Mouse (Mus musculus): ENCODE data around the gene Tmem91.

Tmem91 gene

DNA sequence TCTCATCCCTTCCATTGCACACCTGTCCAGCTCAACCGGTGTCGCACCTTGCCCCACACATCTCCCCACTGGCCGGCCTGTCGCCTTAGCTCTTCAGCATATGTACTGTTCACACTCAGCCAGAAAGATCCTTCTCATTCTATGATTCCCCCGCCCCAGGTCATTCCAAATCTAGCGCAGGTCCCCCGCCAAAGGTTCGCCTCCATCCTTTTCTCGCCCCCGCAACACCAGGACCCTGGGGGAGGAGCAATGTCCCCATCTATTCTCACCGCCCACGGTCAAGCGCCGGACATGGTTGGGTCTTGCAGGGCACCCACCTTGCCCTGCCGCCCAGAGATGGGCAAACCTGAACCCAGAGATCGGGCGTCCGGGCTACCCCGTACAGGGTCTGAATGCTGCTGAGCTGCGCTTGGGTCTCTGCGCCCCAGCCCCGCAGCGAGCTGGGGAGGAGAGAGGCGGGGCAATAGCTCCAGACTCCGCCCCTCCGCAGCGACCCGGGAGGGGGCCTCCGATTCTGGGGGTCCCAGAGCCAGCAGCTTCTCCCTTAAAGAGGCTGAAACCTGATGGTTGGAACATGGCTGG is at the start of gene Tmem91:
Gene Tmem91, minus strand, starts transcription at position 448 of the 582 bp plus-strand sequence.
- peak in 1 of 2 experiments; percentile 31 for DNase-seq

DNA sequence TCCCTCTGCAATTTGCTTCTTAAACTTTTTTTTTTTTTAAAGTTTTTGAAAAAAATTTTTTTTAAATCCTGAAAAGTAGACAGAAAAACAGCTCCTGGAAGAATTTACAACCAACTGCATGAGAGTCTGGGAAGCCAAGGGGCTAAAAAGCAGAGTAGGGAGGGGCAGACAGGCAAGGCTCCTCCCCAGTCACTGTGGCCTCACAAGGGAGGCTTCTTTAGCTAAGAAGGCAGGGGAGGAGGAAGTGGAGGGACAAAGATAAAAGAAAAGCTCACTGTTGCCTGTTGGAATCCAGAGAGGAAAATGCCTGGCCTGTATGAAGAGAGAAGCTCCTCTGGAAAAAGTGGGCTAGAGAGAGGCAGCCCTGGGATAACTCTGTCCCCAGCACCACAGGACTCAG is 46.8 kb upstream of the Tmem91 start:
- DNase-seq, result peak in 1 of 2 experiments; percentile 12

- no peak for DNase-seq
Measured at GRCm38 (mm10) chr7:25720760-25721159, 45.8 kb upstream of the Tmem91 start.

GRCm38 (mm10) chr7:25719761-25720610 is 45.0 kb upstream of the Tmem91 start:
- peak; percentile 77 to 86 for DNase-seq

- DNase-seq, result peak; percentile 96 to 97
Measured at GRCm38 (mm10) chr7:25718788-25719417, 43.9 kb upstream of the Tmem91 start, which contains the start of gene Ccdc97. Gene Ccdc97 (minus strand): TSS chr7:25719088.

DNA sequence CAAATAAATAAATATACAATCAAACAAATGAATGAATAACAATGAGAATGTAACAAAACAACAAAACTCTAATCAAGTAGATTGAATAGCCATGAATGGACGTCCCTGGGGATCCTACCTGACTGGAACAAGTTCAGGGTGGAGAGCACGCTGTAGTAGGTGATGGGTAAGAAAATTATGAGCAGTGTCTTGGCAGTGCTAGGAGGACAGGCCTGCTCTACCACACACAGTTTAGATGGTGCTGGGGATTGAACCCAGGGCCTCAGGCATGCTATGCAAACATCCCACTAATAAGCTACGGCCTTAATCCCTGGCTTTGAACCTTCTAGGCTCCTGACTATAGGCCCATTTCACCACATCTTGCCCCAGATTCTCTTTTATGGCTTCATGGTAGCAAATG is 42.5 kb upstream of the Tmem91 start:
- peak in 1 of 2 experiments; percentile 17 for DNase-seq

DNA sequence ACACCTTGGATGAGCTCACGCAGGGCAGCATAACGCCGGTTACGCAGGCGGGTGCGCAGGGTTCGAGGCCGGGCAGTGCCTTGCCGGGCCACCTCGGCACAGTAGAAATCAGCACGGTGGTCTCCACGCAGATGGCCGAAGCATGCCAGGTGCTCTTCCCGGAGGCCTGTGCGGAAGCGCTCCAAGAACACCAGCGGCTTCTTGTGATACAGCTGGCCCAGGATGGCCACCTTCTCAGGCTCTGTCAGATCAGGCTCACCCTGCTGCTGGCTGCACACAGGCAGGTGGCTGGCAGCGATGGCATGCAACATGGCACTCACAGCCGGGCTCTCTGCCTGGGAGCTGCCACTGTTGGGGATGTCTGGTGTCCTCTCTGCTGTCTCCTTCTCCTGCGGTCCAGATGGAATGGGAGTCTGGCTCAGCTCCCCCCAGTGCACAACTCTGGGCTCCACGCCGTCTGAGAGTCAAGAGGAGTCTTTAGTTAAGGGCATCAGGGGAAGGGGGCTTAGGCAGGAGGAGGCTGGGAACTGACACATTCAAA is 40.8 kb upstream of the Tmem91 start:
- peak in 1 of 2 experiments; percentile 33 for DNase-seq

DNA sequence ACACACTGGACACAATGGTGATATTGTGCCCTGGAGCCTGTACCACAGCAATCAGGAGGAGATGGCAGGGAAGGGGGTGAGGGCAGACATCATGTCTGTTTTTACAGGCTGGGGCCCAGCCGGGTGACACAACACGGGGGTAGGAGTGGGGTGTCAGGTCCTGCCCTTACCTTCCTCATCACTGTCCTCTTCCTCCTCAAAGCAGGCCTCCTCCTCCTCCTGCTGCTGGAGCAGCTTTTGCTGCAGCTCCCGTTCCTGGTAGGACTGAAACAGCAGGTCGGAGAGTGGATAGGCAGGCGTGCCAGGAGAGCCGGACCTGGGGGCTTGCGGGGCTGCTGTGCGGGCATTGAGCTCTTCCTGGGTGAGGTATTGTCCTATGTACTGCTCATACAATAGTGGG is 39.6 kb upstream of the Tmem91 start:
- no peak for DNase-seq

- DNase-seq, result no peak
Measured at GRCm38 (mm10) chr7:25712801-25713200, 37.8 kb upstream of the Tmem91 start.

GRCm38 (mm10) chr7:25711731-25712197 is 36.8 kb upstream of the Tmem91 start:
- DNase-seq, result peak in 1 of 2 experiments; percentile 43

DNA sequence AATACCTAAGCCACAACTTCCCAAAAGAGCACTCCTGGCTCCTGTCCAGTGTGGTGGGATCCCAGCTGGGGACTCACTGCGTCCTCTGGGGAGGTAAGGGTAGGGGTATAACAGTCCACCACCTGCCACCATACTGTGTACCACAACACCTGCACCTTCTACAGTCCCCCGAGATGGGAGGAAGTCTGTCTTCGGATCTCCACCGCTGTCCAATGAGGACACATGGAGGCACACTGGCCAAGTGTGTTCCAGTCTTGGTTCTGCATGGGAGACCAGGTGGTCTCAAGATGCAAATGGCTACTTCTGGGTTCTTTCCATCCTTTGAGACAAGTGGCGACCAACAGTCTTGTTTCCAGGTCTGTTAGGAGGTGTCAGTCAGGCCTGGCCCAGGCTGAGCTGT is 36.2 kb upstream of the Tmem91 start:
- no peak for DNase-seq

DNA sequence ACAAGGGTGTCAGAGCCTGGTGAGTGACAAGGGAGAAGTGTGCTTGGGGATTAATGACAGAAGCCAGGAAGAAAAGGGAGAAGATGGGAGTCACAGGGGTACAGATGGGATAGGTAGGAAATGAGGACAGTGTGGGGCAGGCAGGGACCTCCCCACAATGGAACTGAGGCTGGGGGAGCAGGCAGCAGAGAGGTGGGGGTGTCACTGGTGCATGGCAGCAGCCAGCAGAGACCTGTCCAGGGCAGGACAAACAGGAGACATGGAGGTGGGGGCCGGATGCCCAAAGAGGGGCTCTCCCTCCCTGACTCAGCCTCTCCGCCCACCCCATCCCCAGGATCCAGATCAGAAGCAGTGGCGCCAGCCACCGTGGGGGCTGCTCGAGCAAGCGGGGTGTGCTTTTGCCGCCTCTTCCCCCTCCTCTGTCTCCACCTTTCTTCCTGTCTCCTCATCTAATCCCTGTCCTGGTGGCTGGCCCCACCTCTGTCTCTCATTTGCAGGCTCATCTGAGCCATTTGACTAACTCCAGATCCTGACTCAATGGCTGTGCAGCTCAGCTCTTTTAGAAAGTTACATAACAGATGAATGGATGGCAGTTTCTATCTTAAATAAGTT is 35.7 kb upstream of the Tmem91 start:
- peak in 1 of 2 experiments; percentile 43 for DNase-seq

- no peak for DNase-seq
Measured at GRCm38 (mm10) chr7:25709961-25710360, 35.0 kb upstream of the Tmem91 start.

GRCm38 (mm10) chr7:25707581-25708292 is 32.8 kb upstream of the Tmem91 start:
- DNase-seq, result peak; percentile 64 to 88

- peak in 1 of 2 experiments; percentile 35 for DNase-seq
Measured at GRCm38 (mm10) chr7:25706578-25707170, 31.7 kb upstream of the Tmem91 start.

DNA sequence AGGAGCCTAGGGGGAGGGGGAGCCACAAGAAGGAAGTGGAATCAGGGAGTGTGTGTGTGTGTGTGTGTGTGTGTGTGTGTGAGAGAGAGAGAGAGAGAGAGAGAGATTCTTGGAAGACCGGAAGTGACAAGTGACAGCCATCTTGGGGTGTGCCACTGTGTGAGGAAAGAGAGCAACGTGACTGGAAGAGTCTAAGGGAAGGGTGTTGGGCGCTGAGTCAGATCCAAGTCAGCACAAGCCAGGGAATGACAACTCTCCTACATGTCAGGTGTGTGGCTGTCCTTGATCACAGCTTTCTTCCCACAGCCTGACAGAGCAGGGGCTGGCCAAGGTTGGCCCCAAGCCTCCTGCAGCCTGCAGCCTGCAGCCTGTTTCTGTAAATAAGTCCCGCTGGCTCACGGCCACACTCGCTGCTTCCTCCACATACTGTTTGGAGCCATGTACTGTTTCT is 30.9 kb upstream of the Tmem91 start:
- peak; percentile 58 to 72 for DNase-seq

DNA sequence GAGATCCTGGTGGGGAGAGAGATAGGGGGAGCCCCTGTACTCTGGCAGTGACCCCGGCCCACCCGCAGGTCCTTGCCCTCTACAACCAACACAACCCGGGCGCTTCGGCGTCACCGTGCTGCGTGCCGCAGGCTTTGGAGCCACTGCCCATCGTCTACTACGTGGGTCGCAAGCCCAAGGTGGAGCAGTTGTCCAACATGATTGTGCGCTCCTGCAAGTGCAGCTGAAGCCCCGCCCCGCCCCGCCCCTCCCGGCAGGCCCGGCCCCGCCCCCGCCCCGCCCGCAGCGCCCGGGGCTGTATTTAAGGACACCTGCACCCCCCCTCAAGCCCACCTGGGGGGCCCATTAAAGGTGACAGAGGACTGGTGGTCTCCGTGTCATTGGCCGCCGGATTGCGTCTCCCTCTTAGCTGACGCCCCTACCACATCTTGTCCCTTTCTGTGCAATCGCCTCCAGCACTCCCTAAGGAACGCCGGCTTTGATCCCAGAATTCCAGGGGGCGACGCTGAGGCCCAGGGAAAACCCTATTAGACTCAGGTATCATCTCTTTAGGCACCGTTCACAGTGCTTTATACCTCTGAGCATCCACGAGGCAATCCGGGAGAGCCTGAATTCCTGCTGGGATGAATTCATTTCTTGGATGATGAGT is 29.9 kb upstream of the Tmem91 start:
- DNase-seq, result peak in 1 of 2 experiments; percentile 52

DNA sequence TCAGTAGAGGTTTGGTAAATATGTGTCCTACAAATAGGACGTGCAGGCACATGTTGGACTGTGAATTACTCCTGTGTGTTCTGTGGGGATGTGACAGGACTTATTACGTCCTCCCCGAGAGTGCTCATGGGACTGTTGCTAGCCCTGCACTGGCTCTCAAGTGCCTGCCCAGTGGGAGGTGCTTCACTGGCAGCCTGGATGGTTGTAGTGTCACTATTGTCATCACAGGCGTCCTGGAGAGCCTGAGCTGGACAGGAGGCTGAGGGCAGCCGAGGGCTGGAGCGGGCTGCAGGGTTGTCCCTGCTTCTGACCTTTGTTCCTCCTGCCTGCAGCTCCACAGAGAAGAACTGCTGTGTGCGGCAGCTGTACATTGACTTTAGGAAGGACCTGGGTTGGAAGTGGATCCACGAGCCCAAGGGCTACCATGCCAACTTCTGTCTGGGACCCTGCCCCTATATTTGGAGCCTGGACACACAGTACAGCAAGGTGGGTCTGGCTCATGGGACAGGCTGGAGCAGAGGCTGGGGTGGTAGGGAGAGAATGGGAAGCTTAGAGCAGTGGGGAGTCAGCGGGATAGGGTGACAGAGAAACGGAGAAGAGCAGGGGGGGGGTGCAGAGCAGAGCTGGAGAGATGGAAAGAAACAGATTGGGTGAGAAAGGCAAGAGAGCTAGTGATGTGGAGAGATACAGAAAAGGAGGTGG is 29.0 kb upstream of the Tmem91 start:
- DNase-seq, result peak; percentile 31 to 69

DNA sequence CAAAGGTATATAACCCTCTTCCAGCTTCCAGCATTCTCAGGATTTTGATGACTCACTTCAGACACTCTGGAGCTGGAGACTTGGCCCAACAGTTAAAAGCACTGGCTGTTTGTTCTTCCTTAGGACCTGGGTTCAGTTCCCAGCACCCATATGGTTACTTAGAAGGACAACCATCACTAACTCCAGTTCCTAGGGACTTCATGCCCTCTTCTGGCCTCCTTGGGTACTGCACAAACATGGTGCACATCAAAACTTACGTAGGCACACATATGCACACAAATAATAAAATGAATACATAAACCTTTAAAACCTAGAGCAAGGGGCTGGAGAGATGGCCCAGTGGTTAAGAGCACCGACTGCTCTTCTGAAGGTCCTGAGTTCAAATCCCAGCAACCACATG is 27.4 kb upstream of the Tmem91 start:
- no peak for DNase-seq

GRCm38 (mm10) chr7:25700732-25701131 is 25.8 kb upstream of the Tmem91 start:
- no peak for DNase-seq
